Mouse (Mus musculus): ENCODE results near the gene Hbb-bh1. TPM values are rescaled to one million over a fixed set of nuclear protein-coding genes. Genes with fewer than 3 reads are reported as not detected.

Hbb-bh1 gene
- not detected in 2 replicates for total RNA-seq (2012; rRNA removed)
- under 1 TPM in 1 of 2 experiments, not detected in 1; 0.15 TPM for polyA plus RNA-seq (2012; ENCODE audit: insufficient read depth in 1 of 2, insufficient read length in 2 of 2, low read depth in 1 of 2, low replicate concordance in 2 of 2, missing spikeins in 1 of 2)

DNA sequence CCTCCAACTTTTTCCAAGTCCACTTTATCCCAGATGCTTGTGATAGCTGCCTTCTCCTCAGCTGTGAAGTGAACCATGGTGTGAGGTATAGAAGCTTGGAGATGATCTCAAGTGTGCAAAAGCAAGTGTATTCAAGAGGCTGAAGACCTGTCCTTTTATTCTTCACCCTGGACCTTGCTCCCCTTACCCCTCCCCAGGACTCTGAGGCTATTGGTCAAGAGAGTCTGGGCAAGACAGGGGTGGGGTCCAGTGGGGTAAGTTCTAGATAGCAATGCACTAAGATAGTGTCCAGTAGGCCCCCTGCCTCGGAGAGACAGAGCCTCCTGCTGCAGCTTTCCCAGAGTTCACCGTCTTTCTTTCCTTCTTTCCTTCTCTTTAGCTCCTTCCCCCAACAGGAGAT, at the start of gene Hbb-bh1:
Gene Hbb-bh1 (minus strand): TSS at position 131 of the 400 bp plus-strand sequence.
- Histone ChIP-seq H3K79me2 (ENCODE audit: control insufficient read depth, insufficient read depth, low read length, poor library complexity) (no peaks in the 10 kb centered on the region), H3K27ac (ENCODE audit: control insufficient read depth, low read depth, low read length) (no peak within 1 kb of the TSS), H3K4me1 (ENCODE audit: control insufficient read depth in 1 of 2, insufficient read depth in 2 of 2, low read length in 2 of 2) (peaks cover 7 to 12% of the 10 kb centered on the region in 2 experiments), H3K4me3 (ENCODE audit: control insufficient read depth in 1 of 2, insufficient read depth in 1 of 2, low read depth in 2 of 2, low read length in 2 of 2) (no peak within 1 kb of the TSS), H3K9me3 (replicated peaks; ENCODE audit: insufficient read depth, low read length) (no peaks in the 10 kb centered on the region), H3K36me3 (ENCODE audit: control insufficient read depth in 1 of 2, insufficient read depth in 2 of 2, low read length in 2 of 2) (peaks cover 0 to 4% of the 10 kb centered on the region in 2 experiments; a peak in 2 of 4 replicates), H3K27me3 (ENCODE audit: control insufficient read depth in 1 of 2, insufficient read depth in 2 of 2, low read length in 2 of 2) (no peaks in the 10 kb centered on the region), H3K9ac (ENCODE audit: control insufficient read depth, low read depth, low read length, poor library complexity, severe bottlenecking) (no peak within 1 kb of the TSS)
- DNase-seq (ENCODE audit: low read depth, low spot score), result no peak
- no peak for TF ChIP-seq EP300 (IDR thresholded peaks at IDR 0.05; ENCODE audit: low read depth in 1 of 2, low read length in 2 of 2)
- TF ChIP-seq KAT2A (conservative IDR thresholded peaks at IDR 0.05; ENCODE audit: low read depth, low read length), result no peak
- no peak for TF ChIP-seq RCOR1 (IDR thresholded peaks at IDR 0.05; ENCODE audit: low read depth, low read length)
- no peak for TF ChIP-seq USF1 (IDR thresholded peaks at IDR 0.05; ENCODE audit: low read depth, low read length)
- TF ChIP-seq E2F4 (IDR thresholded peaks at IDR 0.05; ENCODE audit: borderline replicate concordance, low read depth, low read length), result no peak
- no peak for TF ChIP-seq GABPA (IDR thresholded peaks at IDR 0.05; ENCODE audit: low read depth, low read length)
- no peak for TF ChIP-seq CTCF (IDR thresholded peaks at IDR 0.05 in 2 of 3, conservative IDR thresholded peaks at IDR 0.05 in 1 of 3; ENCODE audit: control insufficient read depth in 1 of 3, insufficient read depth in 1 of 3, low read depth in 2 of 3, low read length in 3 of 3, poor library complexity in 1 of 3, severe bottlenecking in 1 of 3)
- TF ChIP-seq USF2 (IDR thresholded peaks at IDR 0.05; ENCODE audit: borderline replicate concordance in 1 of 2, insufficient read depth in 1 of 2, low read depth in 1 of 2, low read length in 2 of 2), result no peak
- no peak for TF ChIP-seq NRF1 (IDR thresholded peaks at IDR 0.05; ENCODE audit: insufficient read depth, low read depth, low read length, poor library complexity, severe bottlenecking)
- TF ChIP-seq MXI1 (IDR thresholded peaks at IDR 0.05; ENCODE audit: low read depth, low read length), result no peak
- TF ChIP-seq JUND (IDR thresholded peaks at IDR 0.05; ENCODE audit: low read depth, low read length), result no peak
- TF ChIP-seq TCF12 (IDR thresholded peaks at IDR 0.05; ENCODE audit: low read depth, low read length), result no peak
- no peak for TF ChIP-seq ELF1 (IDR thresholded peaks at IDR 0.05; ENCODE audit: low read depth, low read length)

- H3K36me3 ChIP-seq (ENCODE audit: control insufficient read depth in 1 of 2, insufficient read depth in 2 of 2, low read length in 2 of 2), result no peaks in the 10 kb centered on the region
- TF ChIP-seq POLR2AphosphoS5 (IDR thresholded peaks at IDR 0.05; ENCODE audit: borderline replicate concordance, low read depth, low read length) (no peak), CHD1 (IDR thresholded peaks at IDR 0.05; ENCODE audit: low read depth, low read length) (no peak), ZNF384 (IDR thresholded peaks at IDR 0.05; ENCODE audit: low read depth, low read length) (no peak), MYB (IDR thresholded peaks at IDR 0.05; ENCODE audit: low read depth, low read length) (no peak), POLR2A (IDR thresholded peaks at IDR 0.05; ENCODE audit: control insufficient read depth in 1 of 2, insufficient read depth in 1 of 2, low read depth in 1 of 2, low read length in 2 of 2, poor library complexity in 1 of 2) (no peak), SMC3 (IDR thresholded peaks at IDR 0.05; ENCODE audit: low read depth, low read length) (no peak), TAL1 (IDR thresholded peaks at IDR 0.05; ENCODE audit: low read length) (no peak), MYC (IDR thresholded peaks at IDR 0.05; ENCODE audit: low read depth, low read length) (no peak), NELFE (IDR thresholded peaks at IDR 0.05; ENCODE audit: low read depth, low read length) (no peak), KAT2A (conservative IDR thresholded peaks at IDR 0.05; ENCODE audit: low read depth, low read length) (no peak), MEF2A (IDR thresholded peaks at IDR 0.05; ENCODE audit: extremely low read depth, insufficient replicate concordance, low read depth, low read length, poor library complexity, severe bottlenecking) (no peak), MAX (IDR thresholded peaks at IDR 0.05; ENCODE audit: low read length) (no peak), ZKSCAN1 (IDR thresholded peaks at IDR 0.05; ENCODE audit: low read depth, low read length) (no peak), NRF1 (IDR thresholded peaks at IDR 0.05; ENCODE audit: insufficient read depth, low read depth, low read length, poor library complexity, severe bottlenecking) (no peak)
- no peak within 1 kb of the TSS for H3K9ac ChIP-seq (ENCODE audit: control insufficient read depth, low read depth, low read length, poor library complexity, severe bottlenecking)
- no peak for DNase-seq (ENCODE audit: low read depth, low spot score)
- no peaks in the 10 kb centered on the region for H3K9me3 ChIP-seq (replicated peaks; ENCODE audit: insufficient read depth, low read length)
- no peaks in the 10 kb centered on the region for H3K4me1 ChIP-seq (ENCODE audit: control insufficient read depth in 1 of 2, insufficient read depth in 2 of 2, low read length in 2 of 2)
- H3K79me2 ChIP-seq (ENCODE audit: control insufficient read depth, insufficient read depth, low read length, poor library complexity), result no peaks in the 10 kb centered on the region
- H3K4me3 ChIP-seq (ENCODE audit: control insufficient read depth in 1 of 2, insufficient read depth in 1 of 2, low read depth in 2 of 2, low read length in 2 of 2), result no peak within 1 kb of the TSS
- H3K27me3 ChIP-seq (ENCODE audit: control insufficient read depth in 1 of 2, insufficient read depth in 2 of 2, low read length in 2 of 2), result no peaks in the 10 kb centered on the region; a peak in 1 of 4 replicates
- no peak within 1 kb of the TSS for H3K27ac ChIP-seq (ENCODE audit: control insufficient read depth, low read depth, low read length)
These were observed 43.2 kb upstream of the Hbb-bh1 start, which contains the start of gene Olfr66 for GRCm38 (mm10) chr7:103886152-103886551. Gene Olfr66, minus strand, starts transcription at chr7:103886252.
